Mouse (Mus musculus) stomach, embryonic 14.5 days (tissue): ENCODE measurements around the gene Hcrt. TPM values are rescaled to one million over a fixed set of nuclear protein-coding genes. Genes with fewer than 3 reads are reported as not detected.

ENCODE experiments used
- ATAC-seq: fragments of 200-750 bp; cut with Nextera tagmentation; 2 replicates; pipeline ENCODE4 v1.8.0; 2017; ENCODE audit warnings: low read depth, moderate TSS enrichment; ENCODE audit not compliant: insufficient number of reproducible peaks, insufficient read depth, low FRiP score
- H3K27ac ChIP-seq: fragments of 300-500 bp; sonication (generic); 2 replicates; pipeline ENCODE4 v1.5.1; 2014; ENCODE audit warnings: mild to moderate bottlenecking, low read length, moderate library complexity, mixed read lengths
- H3K27me3 ChIP-seq: fragments of 300-500 bp; sonication (generic); 2 replicates; pipeline ENCODE4 v1.6.1; 2014; ENCODE audit warnings: low read length, control low read depth, mixed read lengths; ENCODE audit not compliant: control insufficient read depth, insufficient read depth
- H3K36me3 ChIP-seq: fragments of 300-500 bp; sonication (generic); 2 replicates; pipeline ENCODE4 v1.6.1; 2014; ENCODE audit warnings: mild to moderate bottlenecking, control low read depth, low read length, moderate library complexity, mixed read lengths; ENCODE audit not compliant: control insufficient read depth, insufficient read depth
- H3K4me1 ChIP-seq: fragments of 300-500 bp; sonication (generic); 2 replicates; pipeline ENCODE4 v1.6.1; 2014; ENCODE audit warnings: low read length, control low read depth, mixed read lengths; ENCODE audit not compliant: control insufficient read depth, insufficient read depth
- H3K4me2 ChIP-seq: fragments of 300-500 bp; sonication (generic); replicated peaks from 2 replicates; pipeline ENCODE4 v1.6.1; 2014; ENCODE audit warnings: low read depth, low read length, control low read depth
- H3K4me3 ChIP-seq: fragments of 300-500 bp; sonication (generic); 2 replicates; pipeline ENCODE4 v1.5.1; 2014; ENCODE audit warnings: low read depth, low read length, control low read depth
- H3K9ac ChIP-seq: fragments of 300-500 bp; sonication (generic); replicated peaks from 2 replicates; pipeline ENCODE4 v1.6.1; 2014; ENCODE audit warnings: low read depth, mild to moderate bottlenecking, control low read depth, low read length, moderate library complexity, mixed read lengths
- H3K9me3 ChIP-seq: fragments of 300-500 bp; sonication (generic); 2 replicates; pipeline ENCODE4 v1.6.1; 2016; ENCODE audit warnings: low read depth, low read length, control low read depth; ENCODE audit not compliant: control insufficient read depth
- WGBS: fragments of 180-500 bp; shearing (Covaris S2); extraction: QIAGEN DNeasy Blood & Tissue Kit; methylation state at CpG from one replicate; pipeline ENCODE4 v1.1.7; 2014; 5-methylcytosine and 5-hydroxymethylcytosine counted together
- polyA plus RNA-seq: library from polyadenylated mRNA; unstranded; fragments of >200 nt; fragmentation: Nextera tagmentation; extraction: Ambion mirVana; gene quantifications from 2 replicates; pipeline ENCODE4 v1.2.1, GENCODE M21; 2014

Gene Hcrt
- polyA plus RNA-seq, 1 experiment from 2014 or later, result not detected

DNA sequence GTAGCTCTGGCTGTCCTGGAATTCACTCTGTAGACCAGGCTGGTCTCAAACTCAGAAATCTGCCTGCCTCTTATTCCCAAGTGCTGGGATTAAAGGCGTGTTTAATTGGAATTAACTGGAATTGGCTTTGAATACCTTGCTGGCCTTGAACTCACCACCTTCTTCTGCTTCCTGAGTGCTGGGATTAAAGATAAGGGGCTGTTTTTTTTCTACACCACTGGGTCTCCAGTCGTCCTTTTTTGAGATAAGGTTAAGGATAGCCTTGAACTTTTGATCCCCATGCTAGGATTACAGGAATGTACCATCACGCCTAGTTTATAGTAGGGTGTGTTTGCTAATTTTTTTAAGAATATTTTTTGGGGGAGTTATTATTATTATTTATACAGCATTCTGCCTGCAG, 15.3 kb upstream of the Hcrt start:
- H3K9ac ChIP-seq, result no peak overlapping the region
- no peak overlapping the region for H3K4me3 ChIP-seq
- H3K9me3 ChIP-seq, result no peaks in the 10 kb centered on the region
- no peak for ATAC-seq
- H3K27ac ChIP-seq, result no peak overlapping the region
- H3K4me2 ChIP-seq, result no peak overlapping the region
- H3K27me3 ChIP-seq, result no peaks in the 10 kb centered on the region
- 64% methylated on average over 3 of the region's 3 CpGs for WGBS
- peaks cover 14% of the 10 kb centered on the region; the same call in 1 of the 2 replicates for H3K36me3 ChIP-seq
- no peaks in the 10 kb centered on the region for H3K4me1 ChIP-seq

DNA sequence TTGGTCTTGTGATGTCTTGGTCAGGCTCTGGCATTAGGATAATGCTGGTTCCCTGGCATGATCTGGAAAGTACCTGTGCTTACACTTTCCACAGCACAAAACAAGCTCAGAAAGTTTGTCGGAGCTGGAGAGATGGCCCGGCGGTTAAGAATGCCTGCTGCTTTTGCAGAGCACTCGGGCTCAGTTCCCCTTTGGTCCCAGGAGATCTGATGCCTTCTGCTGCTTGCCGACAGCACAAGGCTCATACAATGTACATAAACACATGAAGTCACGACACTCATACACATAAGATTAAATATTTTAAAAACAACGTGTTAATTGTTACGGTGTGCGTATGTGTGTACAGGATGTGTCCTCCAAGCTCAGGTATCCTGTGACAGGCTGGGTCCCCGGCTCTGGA, 13.2 kb upstream of the Hcrt start:
- no peaks in the 10 kb centered on the region for H3K27me3 ChIP-seq
- no peak overlapping the region for H3K4me2 ChIP-seq
- no peak overlapping the region for H3K9ac ChIP-seq
- H3K9me3 ChIP-seq, result no peaks in the 10 kb centered on the region
- H3K4me1 ChIP-seq, result no peaks in the 10 kb centered on the region
- WGBS, result 82% methylated on average over 10 of the region's 10 CpGs
- no peak overlapping the region for H3K27ac ChIP-seq
- H3K4me3 ChIP-seq, result no peak overlapping the region
- peaks cover 3% of the 10 kb centered on the region; the same call in 1 of the 2 replicates for H3K36me3 ChIP-seq
- ATAC-seq, result no peak

DNA sequence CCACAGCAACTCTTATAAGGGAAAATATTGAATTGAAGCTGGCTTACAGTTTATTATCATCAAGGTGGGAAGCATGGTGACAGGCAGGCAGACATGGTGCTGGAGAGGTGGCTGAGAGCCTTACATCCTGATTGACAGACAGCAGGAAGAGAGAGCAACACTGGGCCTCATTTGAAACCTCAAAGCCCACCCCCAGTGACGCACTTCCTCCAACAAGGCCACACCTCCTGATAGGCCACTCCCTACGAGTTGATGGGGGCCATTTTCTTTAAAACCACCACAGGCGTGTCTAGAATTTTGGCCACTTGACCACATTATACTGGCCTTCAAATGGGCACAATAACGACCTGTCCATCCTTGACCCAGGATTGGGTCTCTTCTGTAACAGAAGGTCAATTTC, 11.5 kb upstream of the Hcrt start:
- no peak overlapping the region for H3K27ac ChIP-seq
- no peak for ATAC-seq
- H3K27me3 ChIP-seq, result no peaks in the 10 kb centered on the region
- peaks cover 4% of the 10 kb centered on the region; the same call in 1 of the 2 replicates for H3K4me1 ChIP-seq
- H3K9ac ChIP-seq, result no peak overlapping the region
- H3K9me3 ChIP-seq, result no peaks in the 10 kb centered on the region
- H3K4me3 ChIP-seq, result no peak overlapping the region
- 73% methylated on average over 4 of the region's 4 CpGs for WGBS
- no peak overlapping the region for H3K4me2 ChIP-seq
- H3K36me3 ChIP-seq, result no peaks in the 10 kb centered on the region

GRCm38 (mm10) chr11:100770646-100771408, 8.1 kb upstream of the Hcrt start, which contains the start of gene Ghdc:
TSS of gene Ghdc (minus strand) at chr11:100770957.
- ATAC-seq, result 0 out of 2 replicates have a peak, but pooled peaks have one; percentile 48
- Histone ChIP-seq H3K9ac (peak within 1 kb of the TSS; percentile 22; the same call in 1 of the 2 replicates), H3K27me3 (no peaks in the 10 kb centered on the region), H3K27ac (no peak within 1 kb of the TSS), H3K4me1 (peaks cover 4% of the 10 kb centered on the region; the same call in 1 of the 2 replicates), H3K9me3 (no peaks in the 10 kb centered on the region), H3K36me3 (no peaks in the 10 kb centered on the region), H3K4me3 (peak within 1 kb of the TSS; percentile 48), H3K4me2 (peak within 1 kb of the TSS; percentile 59)
- 17% methylated on average over 17 of the region's 17 CpGs for WGBS

GRCm38 (mm10) chr11:100769980-100770379, 7.2 kb upstream of the Hcrt start:
- Histone ChIP-seq H3K27me3 (no peaks in the 10 kb centered on the region), H3K36me3 (no peaks in the 10 kb centered on the region), H3K4me2 (peak overlapping the region; percentile 59), H3K27ac (no peak overlapping the region), H3K4me1 (peaks cover 4% of the 10 kb centered on the region; the same call in 1 of the 2 replicates), H3K9me3 (no peaks in the 10 kb centered on the region), H3K4me3 (peak overlapping the region; percentile 48; the same call in 1 of the 2 replicates), H3K9ac (no peak overlapping the region)
- WGBS, result 60% methylated on average over 6 of the region's 6 CpGs
- no peak for ATAC-seq

DNA sequence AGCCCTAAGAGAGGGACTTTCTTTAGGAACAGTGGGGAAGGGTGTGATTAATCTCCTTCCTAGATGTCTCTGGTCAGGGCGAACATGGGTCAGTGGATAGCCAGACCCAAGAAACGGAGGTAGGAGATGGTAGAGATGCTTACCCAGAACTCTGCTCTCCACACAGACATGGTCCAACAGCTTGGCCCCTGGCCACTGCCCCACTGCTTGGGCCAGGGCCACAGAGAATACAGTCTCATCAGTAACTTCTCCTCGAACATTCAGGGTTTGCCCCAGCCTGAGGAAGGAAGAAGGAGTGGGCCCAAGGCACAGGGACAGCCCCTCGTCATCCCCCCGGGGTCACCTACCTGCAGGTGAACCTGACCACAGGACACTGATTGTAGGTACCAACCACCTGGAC, 5.1 kb upstream of the Hcrt start:
- no peak overlapping the region for H3K4me2 ChIP-seq
- H3K4me3 ChIP-seq, result no peak overlapping the region
- H3K9ac ChIP-seq, result no peak overlapping the region
- no peak for ATAC-seq
- peaks cover 4% of the 10 kb centered on the region; the same call in 1 of the 2 replicates for H3K4me1 ChIP-seq
- no peaks in the 10 kb centered on the region for H3K27me3 ChIP-seq
- H3K36me3 ChIP-seq, result no peaks in the 10 kb centered on the region
- no peaks in the 10 kb centered on the region for H3K9me3 ChIP-seq
- H3K27ac ChIP-seq, result no peak overlapping the region
- WGBS, result 82% methylated on average over 5 of the region's 5 CpGs

- H3K9me3 ChIP-seq, result no peaks in the 10 kb centered on the region
- H3K36me3 ChIP-seq, result no peaks in the 10 kb centered on the region
- WGBS, result 83% methylated on average over 9 of the region's 9 CpGs
- H3K4me3 ChIP-seq, result no peak overlapping the region
- no peak overlapping the region for H3K27ac ChIP-seq
- ATAC-seq, result no peak
- H3K27me3 ChIP-seq, result 0 out of 2 replicates have a peak, but pooled peaks cover 2% of the 10 kb centered on the region
- H3K4me1 ChIP-seq, result peaks cover 6% of the 10 kb centered on the region; the same call in 1 of the 2 replicates
- H3K9ac ChIP-seq, result no peak overlapping the region
- no peak overlapping the region for H3K4me2 ChIP-seq
Observed at GRCm38 (mm10) chr11:100766726-100767125, 4.0 kb upstream of the Hcrt start.

DNA sequence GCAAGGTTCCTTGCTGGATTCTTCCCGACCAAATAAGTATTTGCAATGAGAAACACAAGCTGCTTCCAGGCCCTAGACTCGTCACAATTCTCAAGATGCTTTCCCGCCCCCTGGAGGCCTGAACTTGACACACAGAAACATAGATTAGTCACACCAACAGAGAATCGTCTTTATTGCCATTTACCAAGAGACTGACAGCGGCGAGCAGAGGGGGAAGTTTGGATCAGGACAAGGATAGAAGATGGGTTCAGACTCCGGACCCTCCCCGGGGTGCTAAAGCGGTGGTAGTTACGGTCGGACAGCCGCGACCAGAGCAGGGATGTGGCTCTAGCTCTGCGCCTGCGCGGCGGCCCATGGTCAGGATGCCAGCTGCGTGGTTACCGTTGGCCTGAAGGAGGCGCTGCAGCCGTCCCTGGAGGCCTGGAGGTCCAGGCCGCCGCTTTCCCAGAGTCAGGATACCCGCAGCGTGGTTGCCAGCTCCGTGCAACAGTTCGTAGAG, 1.1 kb downstream of the Hcrt start:
- H3K4me1 ChIP-seq, result peaks cover 10% of the 10 kb centered on the region; the same call in 1 of the 2 replicates
- H3K36me3 ChIP-seq, result no peaks in the 10 kb centered on the region
- no peak overlapping the region for H3K27ac ChIP-seq
- no peak overlapping the region for H3K9ac ChIP-seq
- peak overlapping the region; percentile 72 for H3K4me2 ChIP-seq
- H3K4me3 ChIP-seq, result peak overlapping the region; percentile 34
- H3K9me3 ChIP-seq, result no peaks in the 10 kb centered on the region
- peak; percentile 42; the same call in 1 of the 2 replicates for ATAC-seq
- under 1% methylated on average over 27 of the region's 27 CpGs for WGBS
- H3K27me3 ChIP-seq, result peaks cover 21% of the 10 kb centered on the region
